Mouse (Mus musculus): ENCODE measurements at regions not wholly inside any gene's neighbourhood (a gene's known extent, or its start where the extent isn't known, plus 50 kb on each side); places are given as distances from the start of the nearest gene placed in this dataset.
"Not testable (repeated sequence)": the region's sequence is repeated elsewhere in the genome, so short reads cannot be mapped to it uniquely, and the experiment has no call there.

- TF ChIP-seq GABPA (IDR thresholded peaks at IDR 0.05; ENCODE audit: insufficient replicate concordance, low read depth, low read length); HCFC1 (IDR thresholded peaks at IDR 0.05; ENCODE audit: low read depth, low read length); IRF4 (IDR thresholded peaks at IDR 0.05; ENCODE audit: low read depth, low read length); KAT2A (IDR thresholded peaks at IDR 0.05; ENCODE audit: insufficient replicate concordance, low read length); TBP (conservative IDR thresholded peaks at IDR 0.05; ENCODE audit: low read depth, low read length); MAX (IDR thresholded peaks at IDR 0.05; ENCODE audit: low read length); UBTF (IDR thresholded peaks at IDR 0.05; ENCODE audit: low read depth, low read length); MAZ (IDR thresholded peaks at IDR 0.05; ENCODE audit: low read depth, low read length); E2F4 (IDR thresholded peaks at IDR 0.05; ENCODE audit: insufficient replicate concordance, low read depth, low read length); CTCF (conservative IDR thresholded peaks at IDR 0.05 in 1 of 2, IDR thresholded peaks at IDR 0.05 in 1 of 2; ENCODE audit: low read depth in 2 of 2, low read length in 2 of 2); POLR2A (IDR thresholded peaks at IDR 0.05; ENCODE audit: low read depth, low read length); TCF12 (IDR thresholded peaks at IDR 0.05; ENCODE audit: low read depth, low read length); CHD2 (IDR thresholded peaks at IDR 0.05; ENCODE audit: low read length); RCOR1 (conservative IDR thresholded peaks at IDR 0.05; ENCODE audit: low read depth, low read length): not testable (repeated sequence)
Measured at GRCm38 (mm10) chr3:7666391-7667142, 1046.3 kb upstream of the 1700008P02Rik start.

All from CH12.LX (cell line).